Mouse (Mus musculus) heart, embryonic 13.5 days (tissue): ENCODE measurements around the gene Nxf1. TPM values are rescaled to one million over a fixed set of nuclear protein-coding genes. Genes with fewer than 3 reads are reported as not detected.

Experiments
- ATAC-seq: fragments of 200-750 bp; cut with Nextera tagmentation; 2 replicates; pipeline ENCODE4 v1.8.0; 2017; ENCODE audit warnings: moderate TSS enrichment; ENCODE audit not compliant: insufficient number of reproducible peaks, low FRiP score, low TSS enrichment; ENCODE audit errors: extremely low read depth
- H3K27ac ChIP-seq: fragments of 300-500 bp; sonication (generic); replicated peaks from 2 replicates; pipeline ENCODE4 v1.5.1; 2015; ENCODE audit warnings: moderate library complexity, mild to moderate bottlenecking, inconsistent platforms
- H3K27me3 ChIP-seq: fragments of 300-500 bp; sonication (generic); replicated peaks from 2 replicates; pipeline ENCODE4 v1.6.1; 2015; ENCODE audit warnings: mild to moderate bottlenecking, inconsistent platforms
- H3K36me3 ChIP-seq: fragments of 300-500 bp; sonication (generic); 2 replicates; pipeline ENCODE4 v1.6.1; 2015; ENCODE audit warnings: mild to moderate bottlenecking, inconsistent platforms
- H3K4me1 ChIP-seq: fragments of 300-500 bp; sonication (generic); 2 replicates; pipeline ENCODE4 v1.6.1; 2015; ENCODE audit warnings: inconsistent platforms
- H3K4me2 ChIP-seq: fragments of 300-500 bp; sonication (generic); 2 replicates; pipeline ENCODE4 v1.6.1; 2015; ENCODE audit warnings: inconsistent platforms, mild to moderate bottlenecking, moderate library complexity
- H3K4me3 ChIP-seq: fragments of 300-500 bp; sonication (generic); 2 replicates; pipeline ENCODE4 v1.5.1; 2015; ENCODE audit warnings: moderate library complexity, mild to moderate bottlenecking, inconsistent platforms
- H3K9ac ChIP-seq: fragments of 300-500 bp; sonication (generic); 2 replicates; pipeline ENCODE4 v1.6.1; 2015; ENCODE audit warnings: inconsistent platforms, mild to moderate bottlenecking, moderate library complexity
- H3K9me3 ChIP-seq: fragments of 300-500 bp; sonication (generic); 2 replicates; pipeline ENCODE4 v1.6.1; 2016; ENCODE audit warnings: inconsistent platforms
- WGBS: fragments of 180-500 bp; shearing (Covaris S2); methylation state at CpG from one replicate; pipeline ENCODE4 v1.1.7; 2015; ENCODE audit warnings: mixed read lengths; 5-methylcytosine and 5-hydroxymethylcytosine counted together
- polyA plus RNA-seq: library from polyadenylated mRNA; unstranded; fragments of >200 nt; fragmentation: Nextera tagmentation; extraction: Ambion mirVana; gene quantifications from 2 replicates; pipeline ENCODE4 v1.2.1, GENCODE M21; 2015

Gene Nxf1
- polyA plus RNA-seq, 1 experiment from 2014 or later = 123 TPM

DNA sequence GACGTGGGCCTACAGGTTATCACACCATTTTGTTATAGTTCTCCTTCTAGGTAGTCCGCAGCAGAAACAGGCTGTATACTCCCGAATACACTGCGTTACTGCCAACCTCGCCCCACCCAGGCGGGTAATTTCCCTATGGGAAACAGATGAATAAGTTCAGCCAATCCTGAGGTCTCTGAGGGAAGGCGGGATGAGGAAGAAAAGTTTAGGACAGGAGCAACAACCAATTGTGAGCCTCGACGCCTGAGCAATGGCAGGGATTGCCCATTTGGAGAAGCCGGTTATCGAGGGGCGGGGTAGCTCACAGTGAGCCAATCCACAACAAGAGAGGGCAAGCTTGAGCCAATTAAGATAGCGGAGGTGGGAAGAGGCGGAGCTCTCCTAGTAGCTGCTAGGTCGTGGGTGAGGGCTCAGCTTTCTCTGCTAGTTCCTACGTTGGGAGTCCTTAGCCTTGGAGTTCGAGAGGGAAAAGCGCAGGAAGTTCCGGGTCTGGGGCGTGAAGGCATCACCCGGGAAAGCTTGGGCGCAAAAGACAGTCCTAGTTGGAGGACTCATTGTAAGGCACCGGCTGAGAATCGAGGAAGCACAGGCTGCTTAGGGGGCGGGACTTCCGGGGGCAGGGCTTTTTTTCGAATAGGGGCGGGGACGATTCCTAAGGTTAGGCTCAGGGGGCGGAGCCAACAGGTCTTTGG is 45.4 kb downstream of the Nxf1 start, which contains the start of gene Zbtb3:
Zbtb3 (plus strand) TSS at position 426 of the 692 bp plus-strand sequence.
- peak within 1 kb of the TSS; percentile 76 for H3K4me3 ChIP-seq
- H3K9me3 ChIP-seq = no peaks in the 10 kb centered on the region
- no peaks in the 10 kb centered on the region for H3K27me3 ChIP-seq
- under 1% methylated on average over 30 of the region's 30 CpGs for WGBS
- peaks cover 19% of the 10 kb centered on the region for H3K4me1 ChIP-seq
- H3K4me2 ChIP-seq = peak within 1 kb of the TSS; percentile 84
- peaks cover 34% of the 10 kb centered on the region for H3K36me3 ChIP-seq
- peak; percentile 97 for ATAC-seq
- H3K9ac ChIP-seq = peak within 1 kb of the TSS; percentile 84
- H3K27ac ChIP-seq = peak within 1 kb of the TSS; percentile 90

DNA sequence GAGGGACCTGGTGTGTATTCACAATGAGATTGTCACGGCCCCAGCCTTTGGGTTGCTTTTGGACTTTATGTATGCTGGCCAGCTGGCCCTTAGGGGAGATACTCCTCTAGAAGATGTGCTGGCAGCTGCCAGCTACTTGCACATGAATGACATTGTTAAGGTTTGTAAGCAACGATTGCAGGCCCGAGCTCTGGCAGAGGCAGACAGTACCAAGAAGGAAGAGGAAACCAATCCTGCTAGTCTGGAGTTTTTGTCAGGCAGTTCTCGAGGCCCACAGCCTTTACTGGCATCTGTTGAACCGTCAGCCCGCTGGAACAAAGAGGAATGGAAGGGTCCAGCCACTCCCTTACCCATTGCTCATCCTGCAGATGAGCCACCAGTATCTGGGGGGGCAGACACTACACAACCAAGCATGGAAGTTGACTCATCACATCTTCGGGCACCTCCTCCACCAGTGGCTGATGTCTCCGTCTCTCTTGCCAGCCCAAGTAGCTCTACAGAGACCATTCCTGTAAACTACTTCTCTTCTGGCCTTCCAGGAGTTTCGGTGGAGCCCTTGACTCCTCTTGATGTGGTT is 46.4 kb downstream of the Nxf1 start:
- Histone ChIP-seq H3K9ac (peak overlapping the region; percentile 84; the same call in 1 of the 2 replicates), H3K27ac (peak overlapping the region; percentile 90; the same call in 1 of the 2 replicates)
- WGBS = 84% methylated on average over 9 of the region's 9 CpGs

DNA sequence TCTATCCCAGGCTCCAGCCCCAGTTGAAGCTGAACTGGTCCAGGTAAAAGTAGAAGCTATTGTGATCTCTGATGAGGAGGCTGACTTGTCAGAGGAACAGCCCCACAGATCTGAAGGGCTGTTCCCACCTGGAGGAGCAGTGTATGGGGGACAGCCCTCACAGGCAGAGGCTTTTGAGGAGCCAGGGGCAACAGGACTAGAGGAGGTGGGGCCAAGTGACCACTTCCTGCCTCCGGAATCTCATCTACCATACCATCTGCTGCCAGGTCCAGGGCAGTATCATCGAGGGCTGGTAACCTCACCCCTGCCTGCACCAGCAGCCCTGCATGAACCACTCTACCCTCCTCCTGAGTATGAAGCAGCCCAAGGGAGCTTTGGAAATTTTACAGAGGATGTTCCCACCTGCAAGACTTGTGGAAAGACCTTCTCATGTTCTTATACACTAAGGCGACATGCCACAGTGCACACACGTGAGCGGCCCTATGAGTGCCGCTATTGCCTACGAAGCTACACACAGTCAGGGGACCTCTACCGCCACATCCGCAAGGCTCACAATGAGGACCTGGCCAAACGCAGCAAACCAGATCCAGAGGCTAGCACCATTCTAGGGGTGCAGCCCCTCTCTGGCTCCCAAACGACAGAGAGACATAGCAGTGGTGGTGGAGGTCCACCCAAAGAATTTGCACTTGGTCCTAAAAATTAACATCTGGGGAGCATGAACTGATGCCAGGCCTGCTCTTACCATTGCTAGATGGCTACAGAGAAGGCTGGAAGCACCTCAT is 47.2 kb downstream of the Nxf1 start:
- ATAC-seq = no peak
- WGBS = 83% methylated on average over 11 of the region's 11 CpGs
- Histone ChIP-seq H3K4me2 (no peak overlapping the region), H3K9ac (no peak overlapping the region), H3K4me1 (peaks cover 13% of the 10 kb centered on the region), H3K36me3 (peaks cover 49% of the 10 kb centered on the region), H3K4me3 (no peak overlapping the region), H3K9me3 (no peaks in the 10 kb centered on the region), H3K27me3 (no peaks in the 10 kb centered on the region), H3K27ac (no peak overlapping the region)

More for the DNA sequence above, 46.4 kb downstream of the Nxf1 start:
- no peak for ATAC-seq
- peaks cover 13% of the 10 kb centered on the region for H3K4me1 ChIP-seq
- H3K36me3 ChIP-seq = peaks cover 43% of the 10 kb centered on the region
- no peaks in the 10 kb centered on the region for H3K9me3 ChIP-seq
- peak overlapping the region; percentile 84 for H3K4me2 ChIP-seq
- peak overlapping the region; percentile 76 for H3K4me3 ChIP-seq
- H3K27me3 ChIP-seq = no peaks in the 10 kb centered on the region

DNA sequence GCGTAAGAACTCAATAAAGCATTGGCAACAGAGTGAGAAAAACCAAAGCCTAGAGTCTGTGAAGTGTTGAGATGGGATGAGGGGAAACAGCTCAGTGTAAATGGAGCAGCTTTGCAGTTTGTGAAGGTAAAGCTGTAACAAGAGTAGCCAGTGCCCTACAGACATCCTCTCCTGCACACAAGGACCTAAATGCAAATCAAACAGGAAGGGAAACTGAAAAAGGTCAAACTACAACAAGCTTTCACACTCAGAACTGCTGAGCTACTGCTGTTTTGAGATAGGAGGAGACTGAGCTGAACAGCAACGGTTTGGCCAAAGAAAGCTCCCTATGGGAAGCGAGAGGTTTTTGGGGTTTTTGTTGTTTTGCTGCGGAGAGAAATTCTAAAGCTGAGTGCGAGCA is 49.9 kb downstream of the Nxf1 start:
- ATAC-seq = no peak
- H3K4me2 ChIP-seq = no peak overlapping the region
- no peaks in the 10 kb centered on the region for H3K9me3 ChIP-seq
- no peak overlapping the region for H3K4me3 ChIP-seq
- H3K9ac ChIP-seq = no peak overlapping the region
- WGBS = 90% methylated on average over 5 of the region's 5 CpGs
- peaks cover 9% of the 10 kb centered on the region for H3K4me1 ChIP-seq
- peaks cover 70% of the 10 kb centered on the region for H3K36me3 ChIP-seq
- H3K27ac ChIP-seq = no peak overlapping the region
- no peaks in the 10 kb centered on the region for H3K27me3 ChIP-seq

DNA sequence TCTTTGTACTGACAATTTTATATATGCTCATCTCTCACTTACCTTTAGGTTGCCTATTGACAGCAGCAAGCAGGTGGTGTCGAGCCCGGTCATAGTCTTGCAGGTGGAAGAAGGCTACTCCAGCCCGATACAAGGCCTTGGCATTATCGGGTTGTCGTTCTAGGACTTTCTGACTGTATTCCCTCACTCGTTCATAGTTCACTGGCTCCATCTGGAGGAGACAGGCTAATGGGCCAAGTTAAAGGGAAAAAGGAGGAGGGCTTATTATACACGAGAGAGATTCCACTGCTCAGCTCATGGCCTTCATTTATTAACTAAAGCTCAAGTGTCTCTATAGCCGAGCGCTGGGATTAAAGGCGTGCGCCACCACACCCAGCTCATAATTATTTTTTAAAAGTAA is 58.9 kb downstream of the Nxf1 start:
- no peak for ATAC-seq
- H3K36me3 ChIP-seq = peaks cover 60% of the 10 kb centered on the region
- 83% methylated on average over 11 of the region's 11 CpGs for WGBS

DNA sequence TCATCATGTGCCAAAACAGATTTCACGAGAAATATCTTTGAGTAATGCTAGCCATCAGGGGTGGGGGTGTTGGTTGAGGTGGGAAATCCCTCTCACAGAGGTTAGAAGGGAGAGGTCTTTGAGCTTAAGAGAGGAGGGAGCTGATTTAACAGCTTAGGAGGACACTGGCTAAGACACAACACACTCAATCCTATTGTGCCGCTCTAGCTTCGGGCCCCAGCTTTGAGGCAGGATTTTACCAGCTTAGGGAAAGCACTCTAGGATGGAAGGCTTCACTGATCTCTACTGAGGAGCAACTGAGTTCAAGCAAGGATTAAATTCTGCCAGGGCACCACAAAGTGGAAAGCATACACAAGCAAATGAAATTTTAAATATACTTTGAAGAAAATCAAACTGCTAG is 60.1 kb downstream of the Nxf1 start:
- peak overlapping the region; percentile 99; the same call in 1 of the 2 replicates for H3K4me3 ChIP-seq
- H3K4me1 ChIP-seq = peaks cover 28% of the 10 kb centered on the region
- WGBS = 82% methylated on average over 3 of the region's 3 CpGs
- no peak for ATAC-seq
- no peaks in the 10 kb centered on the region for H3K27me3 ChIP-seq
- no peak overlapping the region for H3K27ac ChIP-seq
- peak overlapping the region; percentile 88 for H3K4me2 ChIP-seq
- peak overlapping the region; percentile 69 for H3K9ac ChIP-seq
- H3K9me3 ChIP-seq = no peaks in the 10 kb centered on the region
- H3K36me3 ChIP-seq = peaks cover 52% of the 10 kb centered on the region

More for the DNA sequence above, 58.9 kb downstream of the Nxf1 start:
- Histone ChIP-seq H3K4me2 (no peak overlapping the region), H3K4me3 (no peak overlapping the region), H3K9me3 (no peaks in the 10 kb centered on the region), H3K27me3 (no peaks in the 10 kb centered on the region), H3K27ac (no peak overlapping the region), H3K9ac (peak overlapping the region; percentile 61), H3K4me1 (peaks cover 23% of the 10 kb centered on the region)

DNA sequence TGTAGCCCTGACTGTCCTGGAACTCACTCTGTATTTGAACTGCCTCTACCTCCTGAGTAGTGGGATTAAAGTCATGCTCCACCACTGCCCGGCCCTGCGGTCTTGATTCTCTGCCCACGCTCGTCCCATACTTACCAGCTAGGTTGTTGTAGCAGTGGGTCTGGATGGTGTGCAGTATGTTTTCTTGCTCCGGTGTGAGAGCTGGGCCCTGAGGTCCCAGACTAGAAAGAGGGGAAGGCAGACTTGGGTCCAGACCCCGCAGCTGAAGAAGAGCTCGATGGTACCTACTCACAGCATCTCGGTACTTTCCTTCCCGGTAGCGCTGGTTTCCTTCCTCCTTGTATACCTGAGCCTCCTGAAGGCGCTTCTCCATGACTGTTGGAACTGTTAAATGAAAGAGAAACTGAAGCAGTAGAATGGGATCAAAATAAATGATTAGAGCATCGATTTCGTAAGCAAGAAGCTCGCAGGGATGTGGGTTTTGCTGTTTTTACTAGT is 61.5 kb downstream of the Nxf1 start:
- Histone ChIP-seq H3K9ac (peak overlapping the region; percentile 89), H3K9me3 (no peaks in the 10 kb centered on the region), H3K4me1 (peaks cover 41% of the 10 kb centered on the region), H3K4me3 (peak overlapping the region; percentile 99), H3K27me3 (no peaks in the 10 kb centered on the region), H3K27ac (peak overlapping the region; percentile 99), H3K4me2 (peak overlapping the region; percentile 88), H3K36me3 (peaks cover 47% of the 10 kb centered on the region)
- 19% methylated on average over 14 of the region's 14 CpGs for WGBS
- ATAC-seq = no peak

DNA sequence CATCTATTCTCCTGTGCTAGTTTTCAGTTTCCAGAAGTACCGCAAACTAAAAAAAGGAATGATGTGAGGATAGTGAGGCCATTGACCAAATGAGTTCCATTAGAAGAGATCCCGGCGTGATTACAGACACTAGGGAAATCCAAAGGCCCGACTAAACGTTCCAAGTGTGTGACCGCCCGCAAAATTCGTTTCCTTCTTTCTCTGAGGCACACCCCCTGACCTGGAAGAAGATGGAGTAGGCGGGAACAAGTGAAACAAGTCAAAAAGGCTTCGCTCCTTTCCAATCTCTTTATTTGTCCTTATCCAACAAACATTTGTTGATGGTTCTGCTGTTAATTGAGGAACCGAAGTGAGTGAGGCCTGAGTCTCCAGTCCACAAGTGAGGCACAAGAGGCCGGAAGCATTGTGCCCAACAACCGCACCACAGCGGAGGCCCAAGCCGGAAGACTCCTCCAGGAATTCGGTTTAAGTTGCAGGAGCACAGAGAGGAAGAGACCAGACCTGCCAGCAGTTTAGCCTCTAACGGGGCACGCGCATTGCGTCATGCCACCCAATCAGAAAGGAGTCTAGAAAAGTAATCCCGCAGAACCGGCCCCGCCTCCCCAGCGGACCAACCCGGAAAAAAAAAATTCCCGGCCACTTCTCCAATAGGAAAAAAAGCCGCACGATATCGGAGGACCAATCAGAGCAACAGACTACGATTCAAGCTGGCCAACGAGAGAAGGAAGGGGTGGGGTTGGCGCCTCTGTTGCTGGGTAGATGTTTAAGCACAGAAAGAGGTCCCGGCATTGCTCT is 62.1 kb downstream of the Nxf1 start, which contains the start of gene Ttc9c:
Ttc9c (minus strand) TSS at position 533 of the 795 bp plus-strand sequence.
- Histone ChIP-seq H3K9me3 (no peaks in the 10 kb centered on the region), H3K9ac (peak within 1 kb of the TSS; percentile 99), H3K36me3 (peaks cover 47% of the 10 kb centered on the region), H3K27me3 (no peaks in the 10 kb centered on the region), H3K4me2 (peak within 1 kb of the TSS; percentile 88), H3K4me3 (peak within 1 kb of the TSS; percentile 99), H3K4me1 (peaks cover 42% of the 10 kb centered on the region), H3K27ac (peak within 1 kb of the TSS; percentile 99)
- peak; percentile 75 for ATAC-seq
- under 1% methylated on average over 33 of the region's 33 CpGs for WGBS

DNA sequence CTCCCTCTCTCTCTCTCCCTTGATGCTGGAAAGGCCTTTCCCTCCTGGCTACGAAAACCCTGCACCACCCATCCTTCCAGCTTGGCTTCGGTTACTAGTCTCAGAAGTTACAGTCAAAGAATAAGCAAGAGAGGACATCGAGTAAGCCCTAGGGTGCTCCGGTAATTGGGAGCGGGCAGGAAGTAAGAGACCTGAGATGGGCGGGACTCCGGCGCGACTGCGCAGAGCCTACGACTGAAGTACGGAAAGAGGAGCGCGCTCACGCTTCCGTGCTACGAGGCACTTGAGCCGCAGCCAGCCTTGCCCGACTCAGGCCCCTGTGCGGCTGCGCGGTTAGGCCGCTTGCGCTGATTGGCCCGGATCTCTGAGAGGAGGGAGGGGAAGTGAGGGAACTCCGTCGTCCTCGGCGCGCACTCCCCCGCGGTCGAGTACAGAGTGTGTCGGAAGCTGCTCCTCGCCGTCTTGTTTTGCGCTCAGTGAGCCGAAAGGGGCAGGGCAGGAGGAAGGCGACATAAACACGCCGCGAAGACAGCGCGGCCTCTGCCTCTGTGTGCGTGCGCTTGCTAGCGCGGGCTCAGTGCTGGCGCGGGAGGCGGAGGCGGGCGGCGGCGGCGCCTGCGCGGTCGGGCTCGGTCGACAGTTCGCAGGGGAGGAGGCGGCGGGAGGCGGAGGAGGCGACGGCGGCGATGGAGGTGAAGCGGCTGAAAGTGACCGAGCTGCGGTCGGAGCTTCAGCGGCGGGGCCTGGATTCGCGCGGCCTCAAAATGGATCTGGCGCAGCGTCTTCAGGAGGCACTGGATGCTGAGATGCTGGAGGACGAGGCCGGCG is 62.9 kb downstream of the Nxf1 start, which contains the start of gene Hnrnpul2:
Hnrnpul2 (plus strand) TSS at position 415 of the 828 bp plus-strand sequence.
- peak within 1 kb of the TSS; percentile 99 for H3K9ac ChIP-seq
- H3K27me3 ChIP-seq = no peaks in the 10 kb centered on the region
- H3K27ac ChIP-seq = peak within 1 kb of the TSS; percentile 99
- peak; percentile 91 for ATAC-seq
- peak within 1 kb of the TSS; percentile 99 for H3K4me3 ChIP-seq
- peaks cover 48% of the 10 kb centered on the region for H3K36me3 ChIP-seq
- peaks cover 42% of the 10 kb centered on the region for H3K4me1 ChIP-seq
- under 1% methylated on average over 81 of the region's 83 CpGs for WGBS
- H3K9me3 ChIP-seq = no peaks in the 10 kb centered on the region
- peak within 1 kb of the TSS; percentile 88 for H3K4me2 ChIP-seq
